Mouse (Mus musculus) layer of hippocampus, adult 18-20 months (tissue): ENCODE results near the gene Dnmt3l. TPM values are rescaled to one million over a fixed set of nuclear protein-coding genes. Genes with fewer than 3 reads are reported as not detected.

Experiments
- DNase-seq, 2 experiments: peaks; one replicate each; pipeline ENCODE4 v3.0.0; 2022; ENCODE audit warnings: low spot score in 2 of 2
- total RNA-seq, 2 experiments: library from RNA; stranded (reverse); gene quantifications; 2 replicates each; pipeline ENCODE4 v1.2.3; 2021

Gene Dnmt3l
- total RNA-seq, 2 experiments from 2014 or later, result 0.74 to 1.2 TPM

DNA sequence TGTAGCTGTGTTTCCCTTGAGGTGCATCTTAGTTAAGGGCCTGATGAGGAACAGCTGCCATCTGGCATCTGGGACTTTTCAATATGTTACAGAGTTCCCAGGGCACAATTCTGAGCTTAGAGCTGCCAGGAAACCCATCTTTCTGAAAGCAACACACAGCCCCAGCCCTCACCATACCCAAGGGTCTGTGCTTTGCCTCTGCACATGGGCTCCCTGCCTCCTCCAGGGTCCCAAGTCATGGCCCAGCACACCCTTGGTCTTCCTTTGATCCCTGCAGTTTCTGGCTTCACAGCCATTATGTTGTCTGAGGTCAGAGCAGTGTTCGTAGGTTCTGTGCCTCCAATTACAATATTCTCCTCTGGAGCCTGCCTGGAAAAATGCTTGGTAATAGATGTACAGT, 12.7 kb upstream of the Dnmt3l start:
- DNase-seq, result no peak

DNA sequence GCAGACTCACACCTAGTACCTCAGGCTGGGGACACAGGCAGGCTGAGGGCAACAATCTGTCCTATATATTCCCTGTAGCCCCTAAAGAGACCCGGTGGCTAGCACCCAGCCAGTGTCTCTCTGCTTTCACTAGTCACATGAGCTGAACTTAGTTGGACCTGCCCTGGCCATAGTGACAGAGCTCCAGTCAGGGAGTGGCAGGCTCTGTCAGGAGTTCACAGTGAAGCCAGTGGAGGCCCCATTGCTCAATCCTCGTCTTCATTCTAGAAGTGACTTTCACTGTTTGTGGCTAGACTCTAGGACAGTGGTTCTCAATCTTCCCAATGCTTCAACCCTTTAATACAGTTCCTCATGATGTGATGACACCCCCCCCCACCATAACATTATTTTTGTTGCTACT, 9.8 kb upstream of the Dnmt3l start:
- no peak for DNase-seq

DNA sequence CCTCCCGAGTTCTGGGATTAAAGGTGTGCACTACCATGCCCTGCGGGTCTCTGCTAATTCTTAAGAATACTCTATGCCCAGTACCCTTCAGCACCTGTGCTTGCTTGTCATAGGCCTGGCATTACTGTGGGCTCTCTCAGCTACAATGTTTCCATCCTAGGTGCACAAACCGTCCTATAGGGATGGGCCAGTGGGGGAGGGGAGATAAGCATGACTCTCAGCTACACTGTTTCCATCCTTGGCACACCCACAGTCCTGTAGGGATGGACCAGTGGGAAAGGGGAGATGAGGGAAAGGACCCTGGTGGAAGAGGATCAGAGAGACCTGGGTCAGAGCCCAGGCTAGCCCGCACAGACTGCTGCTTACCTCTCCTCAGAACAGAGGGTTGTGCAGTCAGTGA, 4.6 kb upstream of the Dnmt3l start:
- DNase-seq, result no peak

DNA sequence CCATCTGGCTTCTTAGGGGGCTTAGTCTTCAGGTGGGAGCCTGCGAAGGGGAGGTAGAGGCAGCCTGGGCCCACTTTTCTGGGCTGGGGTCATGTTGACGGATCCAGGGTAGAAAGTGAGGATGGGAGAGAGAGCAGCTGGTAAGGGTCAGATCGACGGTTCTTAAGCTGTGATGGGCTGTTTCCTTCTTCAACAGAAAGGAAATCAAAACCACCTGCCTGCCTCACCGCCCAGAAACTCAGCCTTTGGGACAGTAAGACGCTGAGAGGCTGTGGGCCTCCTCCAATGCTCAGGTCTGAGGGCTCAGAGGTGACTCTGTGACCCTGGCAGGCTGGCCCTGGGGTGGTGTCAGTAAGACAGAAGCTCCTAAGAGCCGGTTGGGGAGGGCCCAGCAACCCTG, 349 bp downstream of the Dnmt3l start:
- no peak for DNase-seq

DNA sequence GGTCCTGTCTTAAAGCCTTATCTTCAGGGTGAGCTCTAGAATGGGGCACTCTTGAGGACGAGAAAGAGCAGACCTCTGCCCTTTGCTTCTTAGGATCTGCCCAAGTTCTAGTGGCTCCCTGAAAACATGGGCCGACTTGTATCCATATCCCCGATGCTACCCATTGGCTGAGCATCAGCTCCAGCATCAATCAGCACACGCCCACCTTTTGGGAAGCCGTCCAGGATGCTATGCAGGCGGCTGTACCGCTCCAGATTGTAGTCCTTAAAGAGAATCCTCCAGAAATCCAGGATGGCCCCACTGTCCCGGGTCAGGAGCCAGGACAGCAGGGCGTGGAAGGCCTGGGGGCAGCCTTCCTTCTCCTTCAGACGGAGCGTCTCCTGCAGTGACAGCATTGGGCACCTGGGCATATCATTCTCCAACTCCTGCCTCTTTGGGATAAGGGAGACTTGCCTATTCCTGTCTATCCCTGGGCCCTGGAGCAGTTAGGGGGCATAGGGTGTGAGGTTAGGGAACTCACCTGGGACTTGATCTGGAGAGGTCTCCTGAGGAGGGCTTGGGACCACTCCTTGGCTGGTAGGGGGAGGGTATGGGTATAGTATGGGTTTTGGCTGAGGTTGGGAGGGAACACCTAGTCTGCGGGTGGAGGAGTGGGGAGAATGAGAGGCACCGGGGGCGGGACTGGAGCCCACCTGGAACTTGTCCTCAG, 1.1 kb downstream of the Dnmt3l start:
- DNase-seq, result peak; percentile 39 to 77

DNA sequence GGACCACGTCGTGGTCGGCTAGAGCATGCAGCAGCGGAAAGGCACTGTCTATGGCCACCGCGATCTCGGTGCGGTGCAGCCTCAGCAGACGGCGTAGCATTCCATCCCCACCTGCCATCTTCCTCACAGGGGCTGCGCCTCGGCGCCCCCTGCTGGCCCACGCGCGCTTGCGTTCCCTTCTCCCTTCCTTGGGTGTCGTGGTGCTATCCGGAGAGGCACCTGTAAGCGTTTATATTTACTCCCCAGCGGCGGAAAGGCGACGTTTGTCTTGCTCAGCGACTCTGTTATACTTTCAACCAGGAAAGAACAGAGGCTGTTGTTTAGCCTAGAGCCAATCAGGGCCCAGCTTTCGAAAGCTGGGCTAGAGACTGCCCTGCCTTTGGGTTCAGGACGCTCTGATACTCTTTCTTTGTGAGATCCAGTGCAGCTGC, 1.7 kb downstream of the Dnmt3l start, which contains the start of gene Aire:
TSS of gene Aire (minus strand) at position 205 of the 431 bp plus-strand sequence.
- peak in 1 of 2 experiments; percentile 63 for DNase-seq

DNA sequence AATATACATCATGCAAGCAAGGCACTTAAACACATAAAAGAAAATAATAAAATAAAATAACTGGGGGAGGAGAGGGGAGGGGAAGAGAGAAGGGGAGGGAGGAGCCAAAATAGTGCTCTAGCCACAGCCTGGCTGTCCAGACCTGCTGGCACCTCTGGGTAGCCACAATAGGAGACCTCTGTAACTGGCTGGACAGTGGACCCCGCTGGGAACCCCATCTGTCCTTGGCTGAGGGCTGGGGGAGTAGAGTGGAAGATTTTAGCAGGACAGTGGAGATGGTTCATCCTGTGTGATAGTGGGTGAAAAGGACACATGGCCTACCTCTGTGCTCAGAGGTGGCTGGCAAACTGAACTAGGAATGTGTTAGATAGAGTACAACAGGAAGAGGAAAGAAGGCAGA, 2.8 kb downstream of the Dnmt3l start:
- DNase-seq, result no peak

DNA sequence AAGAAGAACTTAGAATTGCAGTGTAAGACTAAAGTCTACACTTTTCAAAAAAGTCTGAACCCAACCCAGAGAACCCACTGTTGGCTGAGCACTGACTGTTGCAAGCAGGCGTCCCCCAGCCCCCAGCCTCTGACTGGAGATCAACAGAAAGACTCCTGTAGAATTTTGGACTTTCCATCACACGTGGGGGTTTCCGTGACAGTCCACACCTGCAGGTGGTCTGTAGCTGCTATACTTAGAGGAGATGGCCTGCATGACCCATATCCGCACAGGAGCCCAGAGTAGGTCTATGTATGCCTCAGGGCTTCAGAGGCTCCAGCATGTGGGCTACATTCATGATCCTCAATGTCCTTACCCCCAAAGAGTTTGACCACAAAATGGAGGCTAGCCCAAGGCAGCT, 4.6 kb downstream of the Dnmt3l start:
- DNase-seq, result no peak

DNA sequence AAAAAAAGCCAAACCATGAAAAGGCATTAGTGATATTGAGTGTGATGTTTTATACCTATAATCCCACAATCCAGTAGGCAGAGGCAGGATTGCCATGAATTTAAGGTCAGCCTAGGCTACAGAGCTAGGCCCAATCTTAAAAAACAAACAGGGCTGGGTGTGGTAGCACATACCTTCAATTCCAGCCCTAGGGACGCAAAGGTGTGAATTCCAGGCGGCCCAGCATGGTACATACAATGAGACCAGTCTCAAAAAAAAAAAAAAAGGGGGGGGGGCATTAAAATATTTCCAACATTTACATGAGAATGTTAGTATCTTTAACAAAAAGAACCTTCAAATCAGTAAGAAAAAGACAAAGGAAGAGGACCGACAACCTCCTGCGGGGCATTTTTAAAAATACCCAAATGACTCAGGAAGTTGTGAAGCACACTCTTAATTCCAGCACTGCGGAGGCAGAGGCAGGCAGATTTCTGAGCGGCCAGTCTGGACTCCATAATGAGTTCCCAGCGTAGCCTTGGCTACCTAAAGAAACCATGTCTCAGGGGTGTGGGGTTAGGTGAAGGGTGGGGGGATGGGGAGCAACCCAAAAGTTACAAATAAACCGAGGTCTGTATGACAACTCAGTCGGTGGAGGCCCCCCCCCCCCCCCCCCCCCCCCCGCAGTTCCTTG, 6.4 kb downstream of the Dnmt3l start:
- DNase-seq, result no peak

DNA sequence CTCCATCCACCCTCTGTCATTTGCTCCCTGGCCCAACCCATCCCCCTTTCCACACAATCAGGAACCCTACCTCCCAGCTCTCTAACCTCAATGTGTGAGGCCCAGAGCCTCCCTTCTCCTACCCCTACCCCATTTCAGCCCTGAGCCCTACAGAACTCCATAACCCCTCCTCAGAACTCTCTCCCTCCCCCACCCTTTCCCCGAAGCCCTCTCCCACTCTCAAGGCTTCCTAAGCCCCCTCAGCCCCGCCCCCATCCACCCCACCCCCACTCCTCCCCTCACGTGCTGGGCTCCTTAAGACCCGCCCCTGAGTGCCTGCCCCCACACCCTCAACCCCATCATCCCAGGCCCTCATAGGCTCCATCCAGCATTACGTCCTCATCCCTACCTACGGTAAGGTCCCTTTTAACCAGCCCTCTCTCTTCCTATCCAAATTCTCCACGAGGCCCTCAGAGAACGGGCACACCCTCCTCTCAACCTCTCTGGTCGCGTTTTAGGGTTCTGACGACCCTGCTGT, 7.8 kb downstream of the Dnmt3l start:
- no peak for DNase-seq

DNA sequence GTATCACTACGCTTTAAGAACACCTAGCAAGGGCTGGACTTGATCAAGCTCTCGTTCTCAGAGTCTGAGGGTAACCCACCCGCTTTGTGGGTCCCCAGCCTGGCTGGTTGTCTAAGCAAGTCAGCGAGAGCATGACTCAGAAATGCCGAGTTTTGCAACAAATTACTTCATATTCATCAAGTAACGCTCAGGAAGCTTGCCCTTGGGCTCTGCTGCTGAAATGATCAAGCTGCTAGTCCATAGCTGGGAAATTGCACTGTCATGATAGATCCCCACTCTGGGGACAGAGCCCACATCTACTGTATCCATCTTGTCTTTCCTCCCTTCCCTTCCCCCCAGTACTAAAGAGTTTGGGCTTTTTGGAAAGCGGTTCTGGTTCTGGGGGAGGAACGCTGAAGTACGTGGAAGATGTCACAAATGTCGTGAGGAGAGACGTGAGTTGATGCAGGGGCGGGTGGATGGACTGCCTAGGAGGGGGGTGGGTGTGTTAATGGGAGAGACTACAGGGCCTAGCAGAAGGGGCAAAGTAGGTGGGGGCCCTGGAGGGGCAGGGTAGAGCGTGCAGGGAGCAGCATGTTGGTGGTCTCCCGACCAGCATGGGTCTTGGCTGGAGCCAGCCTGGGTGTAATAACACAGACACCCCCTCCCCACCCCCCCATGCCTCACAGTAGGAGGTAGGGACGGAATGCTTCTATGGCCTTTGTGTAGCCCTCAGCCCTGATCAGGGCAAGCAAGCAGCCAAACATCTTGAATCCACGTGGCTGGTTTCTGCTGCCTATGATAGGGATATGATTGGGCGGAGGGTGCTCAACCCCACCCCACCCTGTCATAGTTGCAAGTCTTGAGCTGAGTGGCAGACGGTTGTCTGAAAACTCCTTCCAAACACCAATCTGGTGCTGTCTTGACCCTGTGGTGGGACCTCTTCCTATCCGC, 13.2 kb downstream of the Dnmt3l start:
- DNase-seq, result no peak

DNA sequence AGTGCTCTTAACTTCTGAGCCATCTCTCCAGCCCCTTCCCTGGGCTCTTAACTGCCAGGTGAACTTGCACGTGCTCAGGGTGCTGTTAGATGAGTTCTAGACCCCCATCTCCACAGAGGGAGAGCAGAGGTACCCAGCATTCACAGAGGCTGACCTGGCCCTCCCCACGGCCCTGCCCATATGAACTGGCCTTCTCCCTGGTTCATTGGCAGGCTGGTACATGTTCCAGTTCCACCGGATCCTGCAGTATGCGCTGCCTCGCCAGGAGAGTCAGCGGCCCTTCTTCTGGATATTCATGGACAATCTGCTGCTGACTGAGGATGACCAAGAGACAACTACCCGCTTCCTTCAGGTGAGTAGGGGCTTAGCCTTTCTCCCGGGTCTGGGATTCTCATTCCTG, 15.3 kb downstream of the Dnmt3l start:
- DNase-seq, result no peak

DNA sequence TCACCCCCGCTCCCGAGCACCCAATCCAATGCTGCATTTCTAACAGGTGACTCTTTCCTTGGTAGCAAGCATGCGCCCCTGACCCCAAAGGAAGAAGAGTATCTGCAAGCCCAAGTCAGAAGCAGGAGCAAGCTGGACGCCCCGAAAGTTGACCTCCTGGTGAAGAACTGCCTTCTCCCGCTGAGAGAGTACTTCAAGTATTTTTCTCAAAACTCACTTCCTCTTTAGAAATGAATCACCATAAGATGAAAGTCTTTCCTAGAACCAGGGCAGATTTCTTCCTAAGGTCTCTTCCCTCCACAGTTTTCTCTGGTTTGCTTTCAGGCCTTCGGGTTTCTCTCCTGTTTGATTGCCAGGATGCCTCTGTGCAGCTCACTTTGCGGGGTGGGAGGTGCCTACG, 21.4 kb downstream of the Dnmt3l start:
- DNase-seq, result no peak

DNA sequence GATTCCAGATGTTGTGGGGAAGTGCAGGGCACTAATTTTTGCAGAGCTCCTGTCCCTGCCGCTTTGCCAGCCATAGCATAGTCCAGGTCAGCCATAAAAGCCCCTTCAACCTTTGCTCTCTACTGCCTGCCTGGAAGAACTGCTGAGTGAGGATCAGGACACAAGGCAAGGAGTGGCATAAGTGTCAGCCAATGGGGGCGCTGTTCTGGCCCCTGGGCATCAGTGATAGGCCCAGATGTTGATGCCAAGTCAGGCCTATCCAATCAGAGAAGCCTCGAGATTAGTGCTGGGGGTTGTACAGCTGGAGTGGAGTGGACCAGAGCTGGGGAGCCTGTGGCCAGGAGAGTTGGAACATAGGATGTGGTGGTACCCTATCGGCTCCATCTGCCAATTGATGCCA, 25.5 kb downstream of the Dnmt3l start:
- no peak for DNase-seq

DNA sequence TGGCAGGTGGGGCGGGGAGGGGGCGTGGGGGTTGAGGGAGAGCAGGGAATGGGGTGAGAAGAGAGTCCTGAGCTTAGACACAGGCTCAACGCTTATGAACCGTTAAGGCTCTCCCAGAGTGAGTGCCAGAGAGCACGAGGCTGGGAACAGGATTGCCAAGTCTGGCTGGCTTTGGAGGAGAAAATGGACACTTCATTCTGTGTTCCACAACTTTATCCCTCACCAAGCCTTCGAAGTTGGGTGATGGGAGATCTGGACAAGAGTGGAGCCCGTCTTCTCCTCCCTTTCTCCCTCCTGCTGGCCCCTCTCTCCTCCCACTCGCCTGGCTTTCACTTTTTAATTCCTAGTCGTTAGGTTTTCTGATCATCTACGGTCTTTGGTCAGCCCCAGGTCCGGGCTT, 26.8 kb downstream of the Dnmt3l start:
- DNase-seq, result no peak

DNA sequence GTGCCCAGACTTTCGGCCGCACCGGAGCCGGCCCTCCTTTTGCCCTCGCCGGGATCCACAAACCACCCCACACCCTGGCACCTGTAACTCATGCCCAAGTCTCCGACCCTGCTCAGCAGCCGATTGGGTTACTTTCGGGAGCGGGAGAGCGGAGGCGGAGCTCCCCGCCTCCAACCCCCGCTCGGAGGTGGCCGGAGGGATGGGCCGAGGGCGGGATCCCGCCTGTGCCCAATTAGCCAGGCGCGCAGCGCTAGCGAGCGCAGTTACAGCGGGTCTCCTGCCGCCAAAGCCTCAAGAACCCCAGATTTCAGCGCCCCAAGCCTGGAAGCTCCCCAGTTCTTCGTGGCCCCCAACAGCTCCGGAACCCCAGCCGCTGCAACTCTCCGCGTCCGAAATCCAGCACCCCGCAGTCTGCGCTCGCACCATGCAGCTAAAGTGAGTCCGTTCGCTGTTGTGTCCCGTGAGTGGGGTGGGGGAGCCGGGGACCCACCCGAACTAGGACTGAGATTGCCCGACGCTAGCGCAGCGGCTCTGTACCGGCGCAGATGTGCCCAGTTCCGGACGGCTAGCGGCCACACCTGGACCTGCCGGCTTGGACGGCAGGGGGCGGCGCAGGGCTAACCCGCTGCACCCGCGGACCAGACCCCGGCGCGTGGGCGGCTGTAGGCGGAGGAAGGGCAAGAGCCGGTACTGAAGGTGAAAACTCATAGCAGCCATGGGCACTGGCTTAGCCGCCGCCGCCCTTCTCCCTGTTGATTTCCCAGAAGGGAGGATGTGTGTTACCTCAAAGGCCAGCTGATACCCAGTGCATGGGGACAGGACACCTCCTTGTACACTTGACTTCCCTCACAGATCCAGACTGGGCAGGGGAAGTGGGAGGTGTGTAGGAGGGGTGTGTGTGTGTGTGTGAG, 27.6 kb downstream of the Dnmt3l start, which contains the start of gene Icosl:
TSS of gene Icosl (plus strand) at position 202 of the 911 bp plus-strand sequence.
- peak; percentile 40 to 52 for DNase-seq

DNA sequence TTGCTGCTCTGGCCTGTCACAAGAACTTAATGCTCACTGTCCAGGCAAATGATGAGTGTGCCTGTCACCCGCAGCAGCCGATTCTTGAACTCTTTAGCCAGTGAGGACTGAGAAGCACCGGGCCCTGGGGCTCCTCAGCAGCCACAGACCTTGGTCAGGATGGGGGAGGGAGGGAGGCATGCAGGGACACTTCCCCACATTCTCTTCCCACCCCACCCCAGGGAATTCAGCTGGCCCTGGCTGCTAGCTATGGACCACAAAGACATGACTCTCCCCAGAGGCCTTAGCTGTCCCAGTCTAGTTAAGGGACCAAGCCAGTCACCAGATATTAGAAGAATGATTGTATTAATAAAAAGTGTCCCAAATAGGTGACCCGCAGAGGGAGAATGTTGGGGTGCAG, 32.4 kb downstream of the Dnmt3l start:
- DNase-seq, result no peak

DNA sequence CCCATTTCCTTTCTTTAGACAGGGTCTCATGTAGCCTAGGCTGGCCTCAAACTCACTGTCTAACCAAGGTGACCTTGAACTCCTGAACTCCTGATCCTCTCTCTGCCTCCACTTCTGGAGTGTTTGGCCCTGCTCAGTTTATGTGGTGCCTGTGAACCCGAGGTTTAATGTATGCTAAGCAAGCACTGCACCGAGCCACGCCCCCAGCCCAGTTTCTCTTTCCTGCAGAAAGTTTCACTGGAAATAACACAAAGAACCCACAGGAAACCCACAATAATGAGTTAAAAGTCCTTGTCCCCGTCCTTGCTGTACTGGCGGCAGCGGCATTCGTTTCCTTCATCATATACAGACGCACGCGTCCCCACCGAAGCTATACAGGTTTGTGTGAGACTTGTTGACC, 33.2 kb downstream of the Dnmt3l start:
- no peak for DNase-seq

DNA sequence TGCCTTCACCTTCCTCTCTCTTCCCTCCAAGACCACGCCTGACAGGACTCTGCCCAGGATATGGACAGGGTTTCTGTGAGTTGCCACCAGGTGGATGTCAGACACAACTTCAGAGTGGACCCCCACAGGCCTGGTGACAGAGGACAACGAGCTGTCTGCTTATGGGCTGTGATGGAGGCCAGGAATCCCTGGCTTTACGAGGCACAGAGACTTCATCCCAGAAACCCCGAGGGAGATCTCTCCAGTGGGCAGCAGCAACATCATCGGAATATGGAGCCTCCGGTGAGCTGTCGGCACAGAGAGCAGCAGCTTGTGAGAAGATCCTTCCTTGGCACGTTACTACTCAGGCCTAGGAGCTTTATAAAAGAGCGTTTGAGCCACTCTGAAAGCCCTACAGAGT, 36.1 kb downstream of the Dnmt3l start:
- DNase-seq, result no peak

DNA sequence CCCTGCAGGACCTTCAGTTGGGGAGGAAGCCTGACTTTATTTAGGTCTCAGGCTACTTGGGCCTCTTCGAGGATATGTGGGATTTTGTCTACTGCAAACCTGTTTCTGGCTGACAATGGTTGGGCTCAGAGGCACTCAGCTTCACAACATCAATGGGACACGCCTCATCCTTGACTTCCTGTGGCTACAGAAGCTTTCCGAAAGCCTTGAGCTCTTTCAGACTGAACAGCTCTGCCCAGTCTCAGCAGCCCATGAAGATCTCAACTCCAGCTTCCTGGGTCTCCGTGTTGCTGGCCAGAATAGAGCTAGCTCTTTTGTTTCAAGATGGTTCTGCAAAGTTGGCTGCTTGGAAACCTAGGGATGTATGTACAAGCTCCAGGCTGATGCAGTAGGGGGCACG, 36.5 kb downstream of the Dnmt3l start:
- no peak for DNase-seq
